Mouse (Mus musculus) heart, postnatal 36 days (tissue): ENCODE measurements around the gene Parm1. TPM values are rescaled to one million over a fixed set of nuclear protein-coding genes. Genes with fewer than 3 reads are reported as not detected.

Experiments
- DNase-seq, 2 experiments: peaks; one replicate each; pipeline ENCODE4 v3.0.0; 2021 to 2022
- intact Hi-C: fragments of 180-260 bp; cut with DNase I; formaldehyde crosslinking; loops from one replicate; pipeline ENCODE4 v1.15.1; 2025
- total RNA-seq, 2 experiments: library from RNA; stranded (reverse); gene quantifications; 2 replicates each; pipeline ENCODE4 v1.2.3; 2021

Gene Parm1
- total RNA-seq, 2 experiments from 2014 or later: 57.1 to 57.7 TPM

GRCm38 (mm10) chr5:91565458-91565857 lies 48.0 kb downstream of the Parm1 start:
- intact Hi-C loops: no loop called here
- DNase-seq: no peak

GRCm38 (mm10) chr5:91566591-91566990 lies 49.2 kb downstream of the Parm1 start:
- DNase-seq: no peak
- intact Hi-C loops: no loop called here

DNA sequence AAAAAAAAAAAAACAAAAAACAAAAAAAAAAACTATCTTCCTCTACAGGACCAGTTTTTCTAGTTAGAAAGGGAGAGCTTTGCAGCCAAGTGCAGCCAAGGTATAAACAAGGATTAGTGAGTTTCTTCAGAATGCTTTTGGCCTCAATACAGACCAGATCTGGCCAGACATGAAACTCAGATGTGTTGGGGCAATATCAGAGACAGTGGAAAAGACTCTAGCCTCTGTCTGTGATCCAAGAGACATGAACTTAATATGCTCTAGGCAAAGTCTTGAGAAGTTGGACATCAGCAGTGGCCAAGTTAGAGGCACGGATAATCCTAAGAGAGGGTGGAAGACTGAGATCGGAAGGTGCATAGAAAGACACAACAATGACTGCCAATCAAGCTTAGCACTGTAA lies 56.8 kb downstream of the Parm1 start:
- intact Hi-C loops: no loop called here
- no peak for DNase-seq

DNA sequence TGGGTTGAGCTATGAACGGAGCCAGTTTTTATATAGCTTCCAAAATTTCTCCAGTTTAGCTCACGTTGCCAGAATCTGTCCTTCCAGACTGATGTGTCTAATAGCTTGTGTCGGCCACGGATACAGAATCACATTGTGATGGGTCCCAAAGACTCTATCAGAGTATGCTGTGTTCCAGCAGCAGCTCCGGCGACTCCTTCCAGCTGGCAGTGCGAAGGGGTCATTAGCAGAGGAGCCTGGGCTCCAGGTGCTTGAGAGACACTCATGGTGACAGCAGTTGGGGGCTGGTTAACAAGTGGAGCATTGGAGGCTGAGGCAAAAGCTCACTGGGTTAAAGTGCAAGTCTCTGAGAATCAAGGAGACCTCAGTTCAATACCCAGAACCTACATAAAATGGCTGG lies 61.5 kb downstream of the Parm1 start:
- peak; percentile 19 to 34 for DNase-seq
- intact Hi-C loops: no loop called here

DNA sequence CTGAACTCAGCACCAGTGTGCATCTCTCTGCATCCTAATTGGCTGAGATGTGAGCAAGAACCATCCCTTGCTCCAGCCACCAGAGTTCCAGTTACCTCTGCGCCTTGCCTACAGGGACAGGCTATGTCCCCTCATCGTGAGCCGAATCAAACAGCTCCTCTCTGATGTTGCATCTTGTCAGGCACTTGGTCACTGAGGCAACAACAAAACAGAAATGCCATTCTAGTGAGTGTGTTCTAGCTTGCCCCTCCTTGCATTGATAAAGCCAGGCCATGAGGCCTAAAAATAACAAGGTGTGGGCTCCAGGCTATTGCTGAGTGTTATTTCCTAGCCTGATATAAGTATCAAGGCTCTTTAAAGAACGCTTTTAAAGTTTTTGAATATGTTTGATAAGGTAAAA lies 64.4 kb downstream of the Parm1 start:
- intact Hi-C loops: no loop called here
- no peak for DNase-seq

DNA sequence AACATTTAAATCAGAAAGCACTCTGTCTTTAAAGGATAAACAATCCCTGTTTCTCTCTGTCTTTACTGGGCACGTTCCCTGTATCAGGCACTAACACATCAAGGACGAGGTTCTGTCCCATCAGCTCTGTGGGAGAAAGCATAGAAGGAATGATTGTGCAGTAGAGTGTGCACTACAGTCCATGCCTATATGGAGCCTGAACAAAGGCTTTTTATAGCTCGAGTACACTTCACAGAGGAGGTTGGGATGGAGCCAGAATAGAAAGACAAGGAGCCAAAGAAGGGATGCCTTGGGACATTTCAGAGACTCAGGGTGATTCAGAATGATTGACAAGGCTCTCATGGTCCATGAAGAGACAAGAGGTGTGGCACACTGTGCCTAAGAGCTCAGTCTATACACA lies 68.8 kb downstream of the Parm1 start:
- intact Hi-C loops: no loop called here
- DNase-seq: no peak

DNA sequence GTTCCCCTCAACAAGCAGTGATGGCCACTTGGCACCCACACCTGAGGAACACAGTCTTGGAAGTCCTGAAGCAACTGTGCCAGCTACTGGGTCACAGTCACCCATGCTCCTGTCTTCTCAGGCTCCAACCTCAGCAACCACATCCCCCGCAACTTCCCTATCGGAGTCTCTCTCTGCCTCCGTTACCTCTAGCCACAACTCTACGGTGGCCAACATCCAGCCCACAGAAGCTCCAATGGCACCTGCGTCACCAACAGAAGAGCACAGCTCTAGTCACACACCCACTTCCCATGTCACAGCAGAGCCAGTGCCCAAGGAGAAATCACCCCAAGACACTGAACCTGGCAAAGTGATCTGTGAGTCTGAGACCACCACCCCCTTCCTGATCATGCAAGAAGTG lies 76.7 kb downstream of the Parm1 start:
- intact Hi-C loops: no loop called here
- DNase-seq: no peak

DNA sequence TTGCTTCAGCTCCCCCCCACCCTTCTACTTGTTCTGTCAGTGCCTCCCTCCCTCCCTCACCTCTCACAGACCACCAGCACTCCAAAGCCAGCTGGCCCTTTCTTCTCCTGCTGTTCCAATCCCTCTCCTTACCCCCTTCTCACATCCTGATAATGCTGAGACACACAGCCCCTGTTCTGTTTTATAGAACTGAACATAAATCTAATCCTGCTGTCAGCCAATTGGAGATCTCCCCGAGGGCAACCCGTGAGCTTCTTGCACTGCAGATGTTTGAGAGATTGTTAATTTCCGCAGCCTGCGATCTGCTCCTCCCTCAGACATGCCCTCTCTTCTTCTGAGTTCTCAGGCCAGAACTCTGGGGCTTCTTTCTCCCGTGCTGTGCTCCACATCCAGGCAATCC lies 79.8 kb downstream of the Parm1 start:
- DNase-seq: no peak
- intact Hi-C loops: no loop called here

DNA sequence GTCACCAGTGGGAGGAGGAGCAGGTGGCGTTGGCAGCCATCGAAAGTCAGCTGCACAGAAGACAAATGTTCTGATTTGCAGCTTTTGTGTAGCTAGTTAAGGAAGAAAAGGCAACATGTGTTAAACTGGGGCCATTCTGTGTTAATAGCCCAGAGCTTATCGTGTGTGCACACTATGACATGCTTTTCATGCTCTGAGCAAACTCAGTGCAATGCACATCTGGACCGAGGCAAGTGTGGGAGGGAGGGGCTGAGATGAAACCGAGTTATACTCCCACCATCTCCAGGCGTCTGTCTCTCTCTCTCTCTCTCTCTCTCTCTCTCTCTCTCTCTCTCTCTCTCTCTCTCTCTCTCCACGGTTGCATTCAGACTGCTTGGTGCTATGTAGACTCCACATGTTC lies 82.4 kb downstream of the Parm1 start:
- no peak for DNase-seq
- intact Hi-C loops: no loop called here

GRCm38 (mm10) chr5:91603347-91603746 lies 85.9 kb downstream of the Parm1 start:
- intact Hi-C loops: no loop called here
- DNase-seq: no peak

DNA sequence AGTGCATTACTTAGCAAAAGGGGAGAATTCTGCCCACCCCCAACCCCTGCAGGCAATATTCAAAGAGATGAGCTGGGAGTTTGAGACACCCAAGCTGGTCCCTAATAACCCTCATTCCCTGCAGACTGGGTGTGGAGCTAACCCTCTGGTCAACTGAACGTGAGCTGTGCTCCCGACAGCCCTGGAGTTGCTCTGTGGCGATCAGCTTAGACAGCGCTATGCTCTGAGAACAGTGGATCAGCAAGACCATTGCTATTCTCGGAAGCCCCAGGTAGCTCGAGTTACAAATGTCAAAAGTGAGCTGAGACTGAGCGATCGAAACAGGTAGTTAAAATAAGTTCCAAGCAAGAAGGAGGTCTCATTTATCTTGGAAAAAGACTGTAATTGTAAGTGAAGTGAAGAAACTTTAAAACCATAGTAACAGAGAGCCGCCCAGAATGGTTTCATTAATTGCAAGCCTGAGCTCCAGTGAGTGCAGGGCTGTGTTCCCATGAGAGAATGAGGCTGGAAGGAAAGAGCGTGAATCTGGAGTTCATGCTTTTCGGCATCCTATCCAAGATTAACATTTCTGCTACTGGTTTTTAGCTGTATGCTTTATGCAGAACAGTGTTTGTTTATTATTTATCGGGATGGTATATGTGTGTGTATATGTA lies 86.5 kb downstream of the Parm1 start:
- intact Hi-C loops: no loop called here
- DNase-seq: no peak

DNA sequence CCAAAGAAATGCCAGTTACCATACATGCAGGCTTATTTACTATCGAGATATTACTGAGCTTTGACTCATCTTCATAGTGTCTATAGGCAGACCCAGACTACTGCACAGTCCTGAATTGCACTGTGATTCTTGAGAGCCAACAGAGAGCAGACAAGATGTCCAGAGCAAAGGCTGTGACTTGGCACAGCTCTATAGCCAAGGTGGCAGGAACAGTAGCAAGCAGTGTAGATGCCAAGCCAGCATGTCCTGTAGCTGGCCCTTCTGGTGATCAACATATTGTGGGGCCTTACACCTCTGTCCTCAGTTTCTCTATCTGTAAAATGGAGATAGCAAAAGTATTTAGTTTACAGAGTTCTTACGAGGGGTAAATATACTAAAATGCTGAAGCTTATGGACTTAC lies 89.8 kb downstream of the Parm1 start:
- intact Hi-C loops: no loop called here
- DNase-seq: no peak

GRCm38 (mm10) chr5:91607841-91608240 lies 90.4 kb downstream of the Parm1 start:
- intact Hi-C loops: no loop called here
- DNase-seq: no peak

DNA sequence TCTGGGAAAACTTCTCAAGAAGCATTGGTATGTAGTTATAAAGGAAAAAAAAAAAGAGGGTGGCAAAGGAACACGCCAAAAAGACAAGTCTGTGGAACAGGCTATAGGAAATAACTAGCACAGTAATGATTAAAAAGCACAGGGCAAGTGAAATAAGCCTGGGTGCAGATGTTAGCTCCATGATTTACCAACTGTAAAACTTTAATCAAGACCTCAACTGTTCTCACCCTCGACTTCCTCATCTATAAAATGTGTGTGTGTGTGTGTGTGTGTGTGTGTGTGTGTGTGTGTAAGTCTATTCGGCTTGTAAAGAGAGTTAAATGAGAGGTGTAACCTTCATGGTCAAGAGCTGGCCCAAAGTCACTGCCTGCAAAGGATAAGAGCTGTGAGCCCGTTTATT lies 91.6 kb downstream of the Parm1 start:
- intact Hi-C loops: no loop called here
- no peak for DNase-seq

- intact Hi-C loops: no loop called here
These were observed 92.3 kb downstream of the Parm1 start for GRCm38 (mm10) chr5:91609511-91610300.

GRCm38 (mm10) chr5:91610499-91610898 lies 93.1 kb downstream of the Parm1 start:
- DNase-seq: no peak
- intact Hi-C loops: no loop called here

More at GRCm38 (mm10) chr5:91609511-91610300, 92.3 kb downstream of the Parm1 start:
- no peak for DNase-seq

DNA sequence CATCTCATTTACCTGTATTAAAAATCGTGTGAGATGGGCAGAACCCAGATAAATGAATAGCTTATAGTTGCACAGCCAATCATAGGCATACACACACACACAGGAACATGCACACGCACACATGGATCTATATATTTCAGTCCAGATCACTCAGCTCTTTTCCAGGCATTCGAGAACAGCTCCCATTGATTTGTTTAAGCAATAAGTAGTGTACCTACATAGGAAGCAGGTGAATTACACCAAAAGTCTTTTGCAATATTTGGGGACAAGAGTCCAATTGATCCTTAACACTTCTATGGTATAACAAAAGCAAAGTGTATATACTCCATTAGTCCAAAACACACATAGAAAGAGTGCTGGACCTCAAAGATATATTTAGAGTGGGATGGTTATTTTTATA lies 94.2 kb downstream of the Parm1 start:
- no peak for DNase-seq
- intact Hi-C loops: no loop called here

GRCm38 (mm10) chr5:91617331-91618233 lies 100.2 kb downstream of the Parm1 start:
- DNase-seq: no peak
- intact Hi-C loops: no loop called here

GRCm38 (mm10) chr5:91618661-91619173 lies 101.3 kb downstream of the Parm1 start:
- intact Hi-C loops: no loop called here
- DNase-seq: no peak

GRCm38 (mm10) chr5:91621197-91621596 lies 103.8 kb downstream of the Parm1 start:
- intact Hi-C loops: no loop called here

GRCm38 (mm10) chr5:91626823-91627222 lies 109.4 kb downstream of the Parm1 start:
- no peak for DNase-seq
- intact Hi-C loops: loop anchor here (5.0 kb wide), 1 partner anchor 110 kb away; the partner anchor contains the start of gene Parm1

More at GRCm38 (mm10) chr5:91621197-91621596, 103.8 kb downstream of the Parm1 start:
- DNase-seq: no peak
